Mouse (Mus musculus) ES-E14 (cell line): ENCODE measurements around the gene Plcxd2.

ENCODE experiments used
- CHD2 ChIP-seq: IDR thresholded peaks from 2 replicates; pipeline ENCODE4 v1.6.1; 2014; ENCODE audit warnings: mild to moderate bottlenecking, low read depth, low read length, inconsistent platforms
- ZC3H11A ChIP-seq: IDR thresholded peaks from 2 replicates; pipeline ENCODE4 v1.6.1; 2012; ENCODE audit warnings: low read depth, mild to moderate bottlenecking, inconsistent platforms, low read length, borderline replicate concordance
- ZNF384 ChIP-seq: IDR thresholded peaks from 2 replicates; pipeline ENCODE4 v1.6.1; 2012; ENCODE audit warnings: low read depth, low read length, inconsistent platforms

DNA sequence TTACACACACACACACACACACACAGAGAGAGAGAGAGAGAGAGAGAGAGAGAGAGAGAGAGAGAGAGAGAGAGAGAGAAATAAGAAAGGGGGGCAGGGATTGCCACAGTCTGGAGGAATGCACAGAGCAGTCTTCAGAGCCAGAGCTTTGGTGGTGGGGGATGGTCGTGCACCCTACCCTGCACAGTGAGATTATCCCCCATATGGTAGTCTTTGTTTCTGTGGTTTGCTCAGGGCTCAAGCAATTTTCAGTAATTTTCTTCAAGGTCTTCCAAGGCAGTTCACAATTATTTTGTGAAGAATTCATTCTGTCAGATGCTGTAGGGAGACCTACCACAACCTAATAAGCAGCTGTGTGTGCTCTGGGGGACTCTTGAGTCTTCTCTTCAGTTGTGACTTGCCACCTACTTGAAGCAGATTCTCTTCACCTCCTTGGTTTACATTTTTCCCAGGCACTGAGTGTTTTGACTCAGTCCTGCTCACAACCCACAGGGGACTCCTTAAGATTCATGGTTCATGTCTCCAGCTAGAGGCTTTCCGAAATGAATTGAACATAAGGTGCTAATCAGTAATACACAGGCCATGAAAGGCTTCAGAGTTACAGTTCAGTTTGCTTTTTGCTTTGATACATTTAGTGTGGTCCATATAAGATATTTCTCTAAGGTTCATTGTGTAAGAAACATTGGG, 75.2 kb downstream of the Plcxd2 start:
- TF ChIP-seq CHD2 (no peak), ZNF384 (no peak), ZC3H11A (no peak)
